Mouse (Mus musculus) liver, embryonic 16.5 days (tissue): ENCODE results near the gene Sema3a. TPM values are rescaled to one million over a fixed set of nuclear protein-coding genes. Genes with fewer than 3 reads are reported as not detected.

ENCODE experiments used
- ATAC-seq: fragments of 200-750 bp; cut with Nextera tagmentation; 2 replicates; pipeline ENCODE4 v1.8.0; 2017; ENCODE audit warnings: low read depth, mild to moderate bottlenecking, moderate number of reproducible peaks, moderate library complexity
- H3K27ac ChIP-seq: fragments of 300-500 bp; sonication (generic); 2 replicates; pipeline ENCODE4 v1.5.1; 2014; ENCODE audit warnings: mild to moderate bottlenecking, low read length
- H3K27me3 ChIP-seq: fragments of 300-500 bp; sonication (generic); 2 replicates; pipeline ENCODE4 v1.6.1; 2014; ENCODE audit warnings: low read depth, low read length, mixed read lengths; ENCODE audit not compliant: control insufficient read depth, insufficient read depth
- H3K36me3 ChIP-seq: fragments of 300-500 bp; sonication (generic); 2 replicates; pipeline ENCODE4 v1.6.1; 2014; ENCODE audit warnings: mild to moderate bottlenecking; ENCODE audit not compliant: control insufficient read depth, insufficient read depth
- H3K4me1 ChIP-seq: fragments of 300-500 bp; sonication (generic); 2 replicates; pipeline ENCODE4 v1.6.1; 2014; ENCODE audit warnings: low read depth, low read length, mixed read lengths; ENCODE audit not compliant: control insufficient read depth
- H3K4me2 ChIP-seq: fragments of 300-500 bp; sonication (generic); 2 replicates; pipeline ENCODE4 v1.6.1; 2014; ENCODE audit warnings: low read depth, low read length, mixed read lengths
- H3K4me3 ChIP-seq: fragments of 300-500 bp; sonication (generic); 2 replicates; pipeline ENCODE4 v1.5.1; 2014; ENCODE audit warnings: low read depth, mild to moderate bottlenecking, low read length
- H3K9ac ChIP-seq: fragments of 300-500 bp; sonication (generic); 2 replicates; pipeline ENCODE4 v1.6.1; 2014; ENCODE audit warnings: low read depth, low read length
- H3K9me3 ChIP-seq: fragments of 300-500 bp; sonication (generic); replicated peaks from 2 replicates; pipeline ENCODE4 v1.6.1; 2016; ENCODE audit warnings: low read length; ENCODE audit not compliant: control insufficient read depth
- WGBS: fragments of 180-500 bp; shearing (Covaris S2); extraction: QIAGEN DNeasy Blood & Tissue Kit; methylation state at CpG from one replicate; pipeline ENCODE4 v1.1.7; 2014; ENCODE audit not compliant: insufficient replicate concordance; 5-methylcytosine and 5-hydroxymethylcytosine counted together
- polyA plus RNA-seq: library from polyadenylated mRNA; unstranded; fragments of >200 nt; fragmentation: Nextera tagmentation; extraction: Ambion mirVana; gene quantifications from 2 replicates; pipeline ENCODE4 v1.2.1, GENCODE M21; 2015

Sema3a gene
- polyA plus RNA-seq, 1 experiment from 2014 or later = 1.1 TPM

GRCm38 (mm10) chr5:13628606-13629311 lies 503.5 kb downstream of the Sema3a start:
- no peak overlapping the region for H3K27ac ChIP-seq
- no peak overlapping the region for H3K9ac ChIP-seq
- ATAC-seq = peak; percentile 51; the same call in 1 of the 2 replicates
- no peaks in the 10 kb centered on the region for H3K4me1 ChIP-seq
- H3K36me3 ChIP-seq = no peaks in the 10 kb centered on the region
- 13% methylated on average over 24 of the region's 24 CpGs for WGBS
- peak overlapping the region; percentile 53 for H3K4me2 ChIP-seq
- H3K4me3 ChIP-seq = peak overlapping the region; percentile 34
- no peaks in the 10 kb centered on the region for H3K9me3 ChIP-seq
- H3K27me3 ChIP-seq = no peaks in the 10 kb centered on the region

- no peak overlapping the region for H3K4me3 ChIP-seq
- no peak overlapping the region for H3K9ac ChIP-seq
- H3K27ac ChIP-seq = no peak overlapping the region
- ATAC-seq = no peak
- no peaks in the 10 kb centered on the region for H3K27me3 ChIP-seq
- no peak overlapping the region for H3K4me2 ChIP-seq
- H3K4me1 ChIP-seq = no peaks in the 10 kb centered on the region
- WGBS = 43% methylated on average over 5 of the region's 5 CpGs
- no peaks in the 10 kb centered on the region for H3K36me3 ChIP-seq
- no peaks in the 10 kb centered on the region for H3K9me3 ChIP-seq
Observed at GRCm38 (mm10) chr5:13629916-13630315, 504.7 kb downstream of the Sema3a start.

- no peak overlapping the region for H3K4me2 ChIP-seq
- no peaks in the 10 kb centered on the region for H3K9me3 ChIP-seq
- no peak overlapping the region for H3K9ac ChIP-seq
- H3K27me3 ChIP-seq = no peaks in the 10 kb centered on the region
- no peak overlapping the region for H3K4me3 ChIP-seq
- no peak overlapping the region for H3K27ac ChIP-seq
- no peaks in the 10 kb centered on the region for H3K4me1 ChIP-seq
- no peaks in the 10 kb centered on the region for H3K36me3 ChIP-seq
- no peak for ATAC-seq
Observed at GRCm38 (mm10) chr5:13630692-13631091, 505.5 kb downstream of the Sema3a start.

DNA sequence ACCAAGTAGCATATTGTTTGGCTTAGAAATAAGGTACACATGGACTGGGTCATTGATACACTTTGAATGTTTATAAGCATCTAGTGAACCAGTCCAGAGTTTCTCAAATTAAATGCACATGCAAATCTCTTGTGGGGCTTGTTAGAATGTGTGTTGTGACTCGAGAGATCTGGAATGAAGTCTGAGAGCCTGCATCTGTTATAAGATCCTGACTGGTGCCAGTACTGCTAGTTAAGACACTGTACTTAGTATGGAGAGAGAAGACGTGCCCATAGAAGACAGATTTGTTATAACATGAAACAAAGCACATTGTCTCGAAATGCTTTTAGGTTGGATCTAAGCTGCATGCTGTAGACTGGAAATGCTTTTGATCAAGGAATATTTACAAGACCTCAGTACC lies 511.0 kb downstream of the Sema3a start:
- Histone ChIP-seq H3K9ac (no peak overlapping the region), H3K4me1 (no peaks in the 10 kb centered on the region), H3K36me3 (no peaks in the 10 kb centered on the region), H3K27me3 (no peaks in the 10 kb centered on the region), H3K4me3 (no peak overlapping the region), H3K9me3 (no peaks in the 10 kb centered on the region), H3K27ac (no peak overlapping the region), H3K4me2 (no peak overlapping the region)
- no peak for ATAC-seq
- 52% methylated on average over 3 of the region's 3 CpGs for WGBS
